Mouse (Mus musculus) lung, adult 2 months (tissue): ENCODE results near the gene St8sia2.

Source experiments
- CTCF ChIP-seq: fragments of 200-500 bp; IDR thresholded peaks from 2 replicates; pipeline ENCODE4 v1.5.1; 2011; ENCODE audit warnings: mild to moderate bottlenecking, low read length, control low read depth; ENCODE audit not compliant: insufficient read depth
- POLR2A ChIP-seq: fragments of 200-500 bp; IDR thresholded peaks from 2 replicates; pipeline ENCODE4 v1.6.1; 2011; ENCODE audit warnings: low read depth, mild to moderate bottlenecking, control low read depth, low read length, borderline replicate concordance; ENCODE audit errors: extremely low read depth

DNA sequence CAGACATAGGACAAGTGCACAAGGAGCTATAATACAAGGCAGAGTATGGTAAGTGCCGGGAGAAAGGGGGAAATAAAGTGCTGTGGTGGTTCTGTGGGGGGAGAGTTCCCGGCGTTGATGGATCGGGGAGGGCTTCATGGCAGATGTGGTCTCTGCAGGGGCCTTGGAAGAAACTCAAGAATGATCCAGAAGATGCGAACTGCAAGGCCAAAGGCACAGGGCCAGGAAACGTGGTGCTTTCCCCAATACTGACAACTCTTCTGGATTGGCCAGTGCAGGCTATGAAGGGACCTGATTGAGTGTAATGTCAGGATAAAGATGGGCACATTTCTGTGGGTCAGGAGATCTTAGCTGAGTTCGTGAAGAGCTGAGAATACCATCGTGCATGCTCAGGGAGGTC, 74.3 kb downstream of the St8sia2 start:
- TF ChIP-seq CTCF (no peak), POLR2A (no peak)
